Mouse (Mus musculus) urinary bladder, postnatal 14 days (tissue): ENCODE data around the gene Sema6d.

Source experiments
- DNase-seq: peaks from one replicate; pipeline ENCODE4 v3.0.0; 2021; ENCODE audit warnings: low spot score

Sema6d gene

DNA sequence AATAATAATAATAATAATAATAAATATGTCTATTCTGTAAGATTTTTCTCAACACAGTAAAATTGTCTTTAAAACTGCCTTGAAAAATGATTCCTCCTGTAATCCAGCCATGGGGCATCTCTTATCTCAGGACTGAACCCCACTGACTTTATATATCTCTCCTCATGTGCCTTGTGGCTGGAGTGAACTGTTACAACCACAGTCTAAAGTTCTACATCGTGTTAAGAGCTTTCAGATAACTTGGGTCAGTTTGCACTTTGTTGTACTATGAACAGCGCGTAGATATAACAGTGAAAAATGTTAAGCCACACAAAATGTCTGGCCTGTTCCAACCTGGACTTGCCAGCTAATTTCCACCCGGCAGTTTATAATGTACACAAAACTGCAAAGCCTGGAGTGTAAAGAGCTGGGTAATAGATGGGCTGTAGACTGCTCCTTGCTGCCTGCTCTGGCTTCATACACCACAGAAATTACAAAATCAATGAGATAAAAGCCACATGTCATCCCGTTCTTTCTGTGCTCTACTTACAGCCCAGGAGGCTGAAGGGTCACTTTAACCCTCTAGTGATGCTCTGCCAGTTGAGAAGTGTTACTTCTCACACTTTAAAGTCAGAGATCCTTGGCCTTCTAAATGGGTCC lies 467.2 kb downstream of the Sema6d start:
- DNase-seq = no peak

DNA sequence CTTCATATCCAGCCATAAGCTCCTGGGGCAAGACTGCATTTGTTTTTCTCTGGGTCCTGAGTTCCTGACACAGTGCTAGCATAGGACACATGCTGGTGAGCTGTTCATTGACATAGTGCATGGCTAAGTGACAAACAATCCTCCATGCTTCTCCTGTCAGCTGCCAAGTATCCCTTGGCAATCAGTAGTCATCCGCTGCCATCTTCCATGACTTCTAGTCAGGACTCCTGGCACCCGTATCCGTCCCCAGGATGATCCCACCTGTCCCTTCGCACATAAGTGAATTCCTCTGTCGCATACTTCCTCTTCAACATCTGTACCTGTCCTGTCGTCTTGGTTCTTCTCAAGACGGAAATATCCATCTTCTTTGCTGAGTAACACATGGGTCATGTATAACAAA lies 468.3 kb downstream of the Sema6d start:
- no peak for DNase-seq

GRCm38 (mm10) chr2:124561668-124562067 lies 471.9 kb downstream of the Sema6d start:
- no peak for DNase-seq

DNA sequence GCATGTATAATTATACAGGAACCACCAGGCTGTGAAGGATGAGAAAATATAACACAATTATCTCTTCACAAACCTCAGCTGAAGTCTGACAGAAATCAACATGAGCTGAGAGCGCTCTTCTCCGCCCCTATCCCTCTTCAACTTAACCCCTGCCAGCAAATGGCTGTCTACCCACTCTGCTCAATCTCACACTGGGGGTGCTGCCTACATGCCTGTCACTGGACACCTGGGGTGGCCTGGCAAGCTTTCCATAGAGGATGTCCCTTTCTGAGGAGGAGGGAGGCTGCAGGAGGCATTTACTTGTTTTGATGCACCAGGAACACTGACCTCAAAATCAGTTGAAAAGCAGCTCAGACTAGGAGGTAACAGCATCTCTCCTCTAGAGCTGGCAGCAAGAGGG lies 472.3 kb downstream of the Sema6d start:
- no peak for DNase-seq

DNA sequence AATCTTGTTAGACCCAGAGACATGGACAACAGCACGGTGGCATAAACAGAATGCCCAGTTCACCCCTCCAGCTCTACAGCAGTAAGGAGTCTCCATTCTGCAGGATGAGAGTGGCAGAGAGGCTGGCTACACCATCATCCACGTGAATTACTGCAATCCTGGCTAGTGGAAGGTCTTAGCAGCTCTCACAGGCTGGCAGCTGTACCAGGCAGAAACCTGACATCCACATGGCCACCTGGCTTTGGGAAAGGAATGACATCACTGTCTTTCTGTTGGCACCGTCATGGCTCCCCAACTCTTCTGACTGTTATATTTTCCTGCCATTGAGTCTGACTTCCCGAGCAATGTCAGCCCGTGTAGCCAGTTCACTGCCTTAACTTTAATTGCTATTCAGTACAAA lies 474.0 kb downstream of the Sema6d start:
- DNase-seq = no peak

DNA sequence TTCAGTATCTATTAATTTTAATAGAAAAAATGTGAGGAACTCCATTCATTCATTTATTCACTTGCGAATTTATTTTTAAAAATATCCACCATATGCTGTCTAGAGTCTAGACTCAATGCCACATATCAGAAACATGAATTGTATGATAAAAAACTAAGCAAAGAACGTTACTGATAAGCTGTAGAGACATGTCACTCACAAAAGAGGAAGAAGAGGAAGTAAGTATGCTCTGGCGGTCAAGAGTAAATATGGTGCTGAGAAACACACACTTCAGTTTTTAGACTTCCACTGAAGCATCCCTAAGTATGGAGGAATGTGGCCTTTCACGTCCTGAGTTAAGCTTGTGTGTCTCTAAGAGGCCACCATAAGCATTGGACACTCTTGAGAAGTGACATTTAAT lies 484.0 kb downstream of the Sema6d start:
- DNase-seq = no peak

DNA sequence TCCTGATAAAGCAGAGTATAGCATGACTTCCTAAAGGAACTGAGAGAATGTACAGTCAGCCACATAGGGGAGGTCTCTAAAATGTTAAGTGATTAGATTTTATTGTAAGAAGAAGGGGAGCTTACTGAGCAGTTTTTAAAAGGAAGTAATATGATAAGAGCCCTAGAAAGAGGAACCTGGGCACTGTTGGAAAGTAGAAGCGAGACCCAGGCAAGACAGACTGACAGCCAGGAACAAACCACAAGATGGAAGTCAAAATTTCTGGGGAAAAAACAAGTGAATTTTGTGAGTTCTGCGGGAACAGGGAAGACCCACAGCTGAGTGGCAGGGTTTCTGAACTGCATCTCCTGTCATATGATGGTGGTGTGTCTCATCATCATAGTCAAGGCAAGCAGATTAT lies 486.3 kb downstream of the Sema6d start:
- no peak for DNase-seq

- no peak for DNase-seq
Observed at GRCm38 (mm10) chr2:124583561-124583960, 493.8 kb downstream of the Sema6d start.

DNA sequence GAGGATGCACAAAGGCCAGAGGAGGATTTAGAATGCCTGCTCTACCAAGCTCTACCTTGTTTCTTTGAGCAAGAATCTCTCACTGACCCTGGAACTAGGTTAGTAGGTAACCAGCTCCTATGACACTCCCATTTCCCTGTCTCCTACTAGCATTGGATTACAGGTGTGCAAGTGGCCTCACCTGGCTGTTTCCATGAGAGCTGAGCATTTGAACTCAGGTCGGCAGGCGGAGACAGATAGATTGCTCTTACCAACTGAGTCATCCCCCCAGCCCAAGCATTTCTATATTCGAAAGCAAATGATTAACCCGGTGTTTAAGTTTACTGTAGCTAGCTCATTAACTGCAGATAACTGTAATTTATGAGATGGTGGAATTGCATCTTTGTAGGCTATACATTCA lies 503.0 kb downstream of the Sema6d start:
- no peak for DNase-seq

DNA sequence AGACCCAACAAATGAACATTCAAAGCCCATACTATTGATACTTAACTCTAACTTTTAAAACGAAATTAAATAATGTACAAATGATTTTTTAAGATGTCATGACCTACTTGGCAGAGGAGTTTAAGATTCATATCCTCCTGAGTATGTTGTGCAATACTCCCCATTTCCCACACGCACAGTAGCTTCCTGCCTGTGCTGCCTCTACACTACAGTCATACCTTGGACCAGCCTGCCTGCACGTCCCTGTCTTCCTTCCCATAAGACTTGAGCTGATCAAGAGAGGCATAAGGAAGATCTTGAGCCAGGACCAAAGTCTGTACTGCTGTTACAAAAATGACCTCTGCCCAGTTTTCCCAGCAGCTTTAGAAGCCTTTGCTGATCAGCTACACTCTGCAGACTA lies 509.2 kb downstream of the Sema6d start:
- no peak for DNase-seq

DNA sequence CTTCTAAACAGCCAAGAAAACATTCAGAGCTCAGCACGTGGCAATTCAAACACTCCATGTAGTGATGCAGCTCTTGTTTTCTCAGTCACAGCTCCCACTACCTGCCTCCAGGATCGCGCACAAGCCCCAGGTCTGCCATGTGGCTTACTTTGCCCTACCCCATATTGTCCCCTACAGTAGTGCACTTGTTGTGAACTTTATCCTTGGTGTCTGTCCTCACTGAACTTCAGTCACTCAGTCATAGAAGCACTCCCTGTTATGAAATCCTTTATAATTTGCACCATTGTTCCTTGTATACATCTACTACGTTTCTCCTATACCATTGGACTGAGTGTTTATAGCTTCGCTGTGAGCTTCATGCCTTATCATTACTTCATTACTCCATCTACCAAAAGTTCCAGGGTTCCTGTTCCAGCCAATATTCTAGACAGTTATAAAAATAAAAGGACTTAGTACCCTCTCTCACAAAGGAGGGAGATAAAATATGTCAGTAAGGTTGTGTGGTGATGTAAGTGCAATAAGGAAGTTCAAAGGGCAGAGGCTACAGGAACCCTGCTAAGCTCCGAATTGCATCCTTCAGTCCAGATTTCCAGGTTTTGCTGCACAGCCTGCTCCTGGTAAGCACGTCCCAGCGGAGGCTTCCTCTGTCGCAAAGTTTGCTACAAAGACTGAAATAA lies 512.1 kb downstream of the Sema6d start:
- no peak for DNase-seq

GRCm38 (mm10) chr2:124602379-124602913 lies 512.7 kb downstream of the Sema6d start:
- no peak for DNase-seq

DNA sequence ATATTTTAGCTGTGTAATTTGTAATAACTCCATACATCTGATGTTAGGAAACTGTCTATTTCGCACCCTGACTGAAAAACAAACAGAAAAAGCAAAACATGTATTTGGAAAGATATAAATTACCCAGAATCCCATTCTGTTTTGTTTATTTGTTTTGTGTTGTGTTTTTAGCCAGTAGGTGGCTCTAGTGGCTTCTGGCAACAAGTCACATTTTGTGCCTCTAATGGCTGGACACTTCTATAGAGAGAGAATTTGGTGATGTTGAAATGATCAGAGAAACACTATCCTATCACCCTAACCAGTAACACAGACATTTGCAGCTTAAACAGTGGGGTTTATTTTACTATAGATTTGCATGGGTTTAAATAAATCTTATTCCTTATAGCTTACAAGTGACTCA lies 515.6 kb downstream of the Sema6d start:
- DNase-seq = no peak

GRCm38 (mm10) chr2:124607986-124608385 lies 518.2 kb downstream of the Sema6d start:
- DNase-seq = no peak

DNA sequence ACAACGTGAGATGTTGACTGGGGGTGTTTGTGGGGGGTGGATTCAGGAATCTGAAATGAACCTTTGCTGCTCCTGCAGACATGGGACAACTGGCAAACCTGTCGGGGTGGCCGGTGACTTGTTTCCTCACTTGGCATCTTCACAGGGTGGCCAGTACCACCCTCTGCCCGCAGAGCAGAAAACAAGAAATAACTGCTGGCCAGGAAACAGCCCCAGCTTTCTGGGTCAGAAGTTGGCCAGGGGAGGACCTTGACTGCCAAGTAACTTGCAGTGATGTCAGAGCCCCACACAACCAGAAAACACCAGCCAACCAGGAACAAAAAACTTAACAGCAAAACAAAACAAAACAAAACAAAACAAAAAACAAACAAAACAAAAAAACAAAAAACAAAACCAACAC lies 518.8 kb downstream of the Sema6d start:
- DNase-seq = no peak

GRCm38 (mm10) chr2:124609014-124609413 lies 519.2 kb downstream of the Sema6d start:
- no peak for DNase-seq

- DNase-seq = peak; percentile 84
Observed at GRCm38 (mm10) chr2:124609711-124610585, 520.2 kb downstream of the Sema6d start.

DNA sequence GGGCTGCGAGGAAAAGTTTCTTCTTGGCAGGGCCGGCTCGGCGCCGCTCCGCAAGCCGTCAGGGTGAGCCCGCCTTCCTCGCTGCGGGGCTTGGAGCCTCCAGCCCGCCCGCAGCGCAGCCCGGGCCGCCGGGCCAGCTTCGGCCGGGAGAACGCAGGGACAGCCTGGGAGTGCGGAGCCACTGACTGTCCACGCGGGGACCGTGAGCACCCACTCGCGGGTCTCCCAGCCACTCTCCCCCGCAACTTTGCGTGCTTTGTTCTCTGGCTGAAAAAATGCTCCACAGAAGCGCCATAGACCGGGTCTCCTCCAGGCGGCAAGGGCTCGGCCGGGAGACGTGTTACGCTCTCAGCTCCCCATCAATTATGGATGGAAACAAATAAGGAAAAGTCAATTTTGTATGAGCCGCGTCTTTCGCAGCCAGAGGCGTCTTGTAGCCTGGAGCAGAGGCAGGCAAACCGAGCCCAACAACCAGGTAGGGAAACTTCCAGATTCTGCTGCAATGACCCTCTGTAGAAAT lies 520.9 kb downstream of the Sema6d start:
- DNase-seq = no peak

DNA sequence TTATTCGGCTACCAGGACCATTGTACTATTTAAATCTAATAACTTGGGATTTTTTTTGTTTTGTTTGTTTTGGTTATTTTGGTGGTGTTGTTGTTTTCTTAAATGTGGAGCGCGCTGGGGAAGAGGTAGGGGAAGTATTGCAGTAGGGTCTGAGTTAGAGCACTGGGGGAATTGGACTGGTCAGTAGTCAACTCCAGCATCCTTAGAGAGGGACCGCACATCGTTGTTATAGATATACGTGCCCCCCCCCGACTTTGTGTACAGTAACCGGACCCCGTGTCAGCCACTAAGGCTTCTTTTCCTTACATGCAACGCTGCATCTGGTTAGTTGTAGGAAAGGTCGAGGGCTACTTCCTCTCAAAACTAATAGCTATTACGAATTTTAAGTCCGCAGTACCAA lies 521.5 kb downstream of the Sema6d start:
- DNase-seq = no peak

DNA sequence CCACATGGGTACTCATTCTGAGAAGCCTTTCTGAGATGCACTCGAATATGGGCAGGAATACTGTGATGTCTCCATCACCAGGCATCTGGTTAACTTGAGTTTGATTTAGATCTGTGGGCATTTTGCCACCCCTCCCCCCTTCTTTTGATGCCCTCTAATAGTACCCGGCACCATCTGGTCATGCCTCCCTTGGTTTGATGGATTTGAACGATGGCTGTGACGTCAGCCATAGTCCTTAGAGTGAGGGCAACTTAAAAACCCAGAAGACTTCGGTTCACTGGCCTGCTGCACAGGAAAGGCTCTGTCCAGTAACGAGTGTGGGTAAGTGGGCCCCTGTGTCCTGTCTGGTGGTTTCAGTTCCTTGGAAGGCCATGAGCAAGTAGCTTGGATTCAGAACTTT lies 522.5 kb downstream of the Sema6d start:
- no peak for DNase-seq

DNA sequence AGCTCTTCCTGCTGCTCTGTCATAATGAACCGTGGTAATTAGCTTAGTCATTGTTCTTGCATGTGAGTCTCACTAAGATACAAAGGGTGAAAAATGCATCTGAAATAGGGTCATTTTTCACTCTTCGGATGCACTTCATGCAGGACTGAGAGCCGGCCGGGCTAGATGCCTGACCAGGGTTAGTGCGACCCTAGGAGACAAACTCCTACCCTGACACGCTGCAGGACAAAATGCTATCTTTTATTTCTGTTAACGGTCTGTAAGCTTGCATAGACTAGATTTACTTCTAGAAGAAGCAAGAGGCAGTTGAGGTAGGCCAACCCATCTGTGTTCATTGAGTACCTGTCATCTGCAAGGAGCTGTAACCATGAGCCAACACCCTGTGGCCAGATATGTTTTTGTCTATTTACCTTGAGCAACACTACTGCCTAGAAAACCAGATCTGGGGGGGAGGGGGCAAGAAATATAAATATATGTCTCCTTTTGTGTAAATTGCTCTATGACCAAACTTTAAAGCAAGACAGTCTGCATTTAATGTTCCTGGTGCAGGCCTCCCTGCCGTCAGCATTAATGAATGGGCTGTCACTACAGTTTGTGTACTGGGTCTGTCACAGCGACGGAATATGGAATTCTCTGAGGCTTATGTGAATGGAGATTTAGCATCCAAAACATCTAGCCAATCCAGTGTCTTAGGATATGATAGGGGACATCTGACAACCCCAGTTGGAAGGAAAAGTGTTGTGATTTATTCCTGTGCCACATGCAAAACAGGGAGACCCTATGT lies 523.1 kb downstream of the Sema6d start:
- DNase-seq = no peak
